Mouse (Mus musculus): ENCODE measurements at regions not wholly inside any gene's neighbourhood (a gene's known extent, or its start where the extent isn't known, plus 50 kb on each side); places are given as distances from the start of the nearest gene placed in this dataset.

DNA sequence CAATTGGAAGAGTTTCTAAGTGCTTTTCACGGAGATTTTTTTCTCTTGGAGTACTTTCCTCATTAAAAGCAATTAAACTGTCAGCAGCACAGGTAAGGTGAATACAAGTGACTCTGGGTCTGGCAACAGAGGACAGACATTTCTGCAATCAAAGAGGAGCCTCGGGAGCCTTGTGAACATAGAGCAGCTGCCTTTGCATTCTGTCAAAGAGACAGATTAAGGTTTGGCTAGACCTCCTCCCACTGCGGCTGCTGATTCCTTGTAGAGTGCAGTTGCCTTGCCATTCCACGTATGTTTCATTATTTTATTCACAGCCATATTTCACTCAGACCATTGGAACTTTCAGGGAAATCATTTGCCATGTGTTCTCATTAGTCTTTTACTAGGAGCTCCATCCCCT, 563.0 kb upstream of the Gnpda2 start:
- H3K36me3 ChIP-seq (ENCODE audit: control insufficient read depth, insufficient read depth, low read length) = no peaks in the 10 kb centered on the region
- 66% methylated on average over 4 of the region's 4 CpGs for WGBS
- no peak overlapping the region for H3K27ac ChIP-seq (replicated peaks; ENCODE audit: low read depth, low read length)
- no peak overlapping the region for H3K9ac ChIP-seq (replicated peaks; ENCODE audit: low read length)
- no peaks in the 10 kb centered on the region for H3K4me1 ChIP-seq (ENCODE audit: control insufficient read depth, insufficient read depth, low read length)
- H3K4me2 ChIP-seq (ENCODE audit: low read length) = no peak overlapping the region
- H3K27me3 ChIP-seq (ENCODE audit: control insufficient read depth, insufficient read depth, low read length) = no peaks in the 10 kb centered on the region
- no peak for ATAC-seq (ENCODE audit: low FRiP score, low TSS enrichment)
- peak; percentile 13 for DNase-seq
- no peaks in the 10 kb centered on the region for H3K9me3 ChIP-seq (ENCODE audit: control insufficient read depth, low read length)
- H3K4me3 ChIP-seq (replicated peaks; ENCODE audit: low read depth, low read length) = no peak overlapping the region

All from midbrain, embryonic 14.5 days (tissue).